Mouse (Mus musculus): ENCODE data around the gene Exoc2. TPM values are rescaled to one million over a fixed set of nuclear protein-coding genes. Genes with fewer than 3 reads are reported as not detected.

Gene Exoc2
- polyA plus RNA-seq, 1 experiment, result 0.41 TPM

DNA sequence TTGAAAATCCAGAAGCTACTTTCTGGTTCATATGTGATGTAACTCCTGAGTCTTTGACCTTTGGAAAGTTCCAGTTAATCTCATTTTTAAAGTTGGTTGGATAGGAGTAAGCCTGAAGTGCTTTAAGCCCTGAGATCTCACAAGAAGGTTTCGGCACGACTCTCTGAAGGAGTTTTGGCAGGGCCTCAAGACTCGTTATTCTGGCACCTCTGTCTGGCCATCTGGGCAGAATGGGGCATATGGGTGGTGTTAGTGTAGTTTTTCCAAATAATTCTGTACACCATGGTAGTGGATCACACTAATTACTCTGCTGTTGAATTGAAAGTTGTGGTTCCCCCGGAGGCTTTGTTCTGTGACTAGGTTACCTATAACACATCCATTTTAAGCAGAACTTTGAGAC, 4.3 kb upstream of the Exoc2 start:
- Histone ChIP-seq H3K4me3 (replicated peaks) (no peak overlapping the region), H3K9me3 (ENCODE audit: control insufficient read depth, low read length) (no peaks in the 10 kb centered on the region), H3K36me3 (ENCODE audit: control insufficient read depth) (no peaks in the 10 kb centered on the region), H3K4me1 (ENCODE audit: control insufficient read depth) (peaks cover 11% of the 10 kb centered on the region), H3K27me3 (ENCODE audit: control insufficient read depth) (peaks cover 20% of the 10 kb centered on the region)
- TF ChIP-seq TAL1 (IDR thresholded peaks at IDR 0.05; ENCODE audit: low read length) (no peak), GATA1 (IDR thresholded peaks at IDR 0.05; ENCODE audit: low read length) (no peak)

DNA sequence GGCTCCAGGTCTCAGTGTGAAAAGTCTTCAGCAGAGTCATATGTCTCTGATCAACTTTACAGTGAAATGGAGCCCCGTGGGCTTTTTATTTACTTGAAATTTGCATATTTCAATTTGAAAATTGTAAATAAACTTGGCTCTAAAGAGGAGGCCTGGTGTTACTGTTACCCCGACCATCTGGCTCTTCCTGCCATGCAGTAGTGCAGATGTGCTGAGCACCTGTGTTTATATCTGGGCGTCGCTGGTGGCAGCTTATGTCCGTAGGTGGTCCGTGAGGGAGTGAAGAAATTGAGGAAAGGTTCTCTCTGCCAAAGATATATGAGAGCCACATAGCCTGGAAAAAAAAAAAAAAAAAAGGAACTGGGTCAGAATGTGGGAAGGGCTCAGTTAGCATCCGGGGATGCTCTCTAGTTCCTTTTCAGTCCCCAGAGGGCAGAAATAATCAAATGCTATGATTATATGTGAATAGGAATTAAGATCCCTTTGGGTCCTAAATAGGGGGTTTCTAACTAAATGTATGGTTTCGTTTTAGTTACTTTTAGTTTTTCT, 2.7 kb upstream of the Exoc2 start:
- H3K36me3 ChIP-seq (ENCODE audit: control insufficient read depth), result no peaks in the 10 kb centered on the region
- peaks cover 21% of the 10 kb centered on the region for H3K4me1 ChIP-seq (ENCODE audit: control insufficient read depth)
- peaks cover 15% of the 10 kb centered on the region for H3K27me3 ChIP-seq (ENCODE audit: control insufficient read depth)
- no peak overlapping the region for H3K4me3 ChIP-seq (replicated peaks)
- no peaks in the 10 kb centered on the region for H3K9me3 ChIP-seq (ENCODE audit: control insufficient read depth, low read length)
- TF ChIP-seq GATA1 (IDR thresholded peaks at IDR 0.05; ENCODE audit: low read length) (no peak), TAL1 (IDR thresholded peaks at IDR 0.05; ENCODE audit: low read length) (no peak)

DNA sequence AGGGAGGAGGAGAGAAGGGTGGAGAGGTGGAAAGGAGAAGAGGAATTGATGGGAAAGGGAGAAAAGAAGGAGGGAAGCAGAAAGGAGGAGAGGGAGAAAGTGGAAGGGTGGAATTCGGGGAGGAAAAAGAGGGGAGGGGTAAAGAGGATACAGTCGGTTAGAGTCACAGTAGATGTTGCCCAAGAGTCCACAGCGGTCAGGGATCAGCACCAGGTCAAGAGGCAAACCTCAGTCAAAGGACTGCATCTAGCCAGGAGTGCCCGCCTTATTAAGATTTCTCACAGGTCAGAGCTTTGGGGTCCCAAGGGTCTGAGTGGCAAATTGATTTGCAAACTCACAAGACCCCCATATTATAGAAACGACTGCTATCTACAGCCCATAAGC, 346 bp upstream of the Exoc2 start:
- TF ChIP-seq TAL1 (IDR thresholded peaks at IDR 0.05; ENCODE audit: low read length) (no peak), GATA1 (IDR thresholded peaks at IDR 0.05; ENCODE audit: low read length) (no peak)
- Histone ChIP-seq H3K9me3 (ENCODE audit: control insufficient read depth, low read length) (no peaks in the 10 kb centered on the region), H3K4me1 (ENCODE audit: control insufficient read depth) (peaks cover 40% of the 10 kb centered on the region), H3K4me3 (replicated peaks) (peak overlapping the region; percentile 89), H3K36me3 (ENCODE audit: control insufficient read depth) (peaks cover 6% of the 10 kb centered on the region; the same call in 1 of the 2 replicates), H3K27me3 (ENCODE audit: control insufficient read depth) (peaks cover 12% of the 10 kb centered on the region)

DNA sequence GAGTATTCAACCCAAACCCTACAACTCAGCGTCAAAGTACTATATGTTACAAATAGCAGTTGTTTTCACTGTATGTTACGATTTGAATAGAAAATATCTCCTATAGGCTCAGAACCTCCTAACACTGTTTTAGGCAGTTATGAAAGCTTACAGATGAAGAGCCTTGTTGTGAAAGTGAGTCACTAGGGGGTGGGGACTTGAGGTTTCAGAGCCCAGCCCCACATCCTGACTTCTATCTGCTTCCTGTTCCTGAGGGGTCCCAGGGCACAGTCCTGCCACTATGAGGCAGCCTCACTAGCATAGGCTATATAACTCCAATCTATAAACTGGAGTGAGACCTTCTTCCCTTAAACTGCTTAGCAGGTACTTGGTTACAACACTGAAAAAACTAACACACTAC, 1.8 kb downstream of the Exoc2 start:
- H3K4me3 ChIP-seq (replicated peaks), result peak overlapping the region; percentile 31
- TF ChIP-seq GATA1 (IDR thresholded peaks at IDR 0.05; ENCODE audit: low read length) (no peak), TAL1 (IDR thresholded peaks at IDR 0.05; ENCODE audit: low read length) (no peak)

GRCm38 (mm10) chr13:30971047-30971446, 2.8 kb downstream of the Exoc2 start:
- Histone ChIP-seq H3K4me3 (replicated peaks) (no peak overlapping the region), H3K36me3 (ENCODE audit: control insufficient read depth) (peaks cover 16% of the 10 kb centered on the region), H3K27me3 (ENCODE audit: control insufficient read depth) (peaks cover 5% of the 10 kb centered on the region), H3K9me3 (ENCODE audit: control insufficient read depth, low read length) (no peaks in the 10 kb centered on the region), H3K4me1 (ENCODE audit: control insufficient read depth) (peaks cover 60% of the 10 kb centered on the region)
- TF ChIP-seq TAL1 (IDR thresholded peaks at IDR 0.05; ENCODE audit: low read length), result no peak
- no peak for TF ChIP-seq GATA1 (IDR thresholded peaks at IDR 0.05; ENCODE audit: low read length)

More for the DNA sequence above, 1.8 kb downstream of the Exoc2 start:
- Histone ChIP-seq H3K36me3 (ENCODE audit: control insufficient read depth) (peaks cover 13% of the 10 kb centered on the region), H3K27me3 (ENCODE audit: control insufficient read depth) (peaks cover 7% of the 10 kb centered on the region), H3K4me1 (ENCODE audit: control insufficient read depth) (peaks cover 54% of the 10 kb centered on the region), H3K9me3 (ENCODE audit: control insufficient read depth, low read length) (no peaks in the 10 kb centered on the region)

DNA sequence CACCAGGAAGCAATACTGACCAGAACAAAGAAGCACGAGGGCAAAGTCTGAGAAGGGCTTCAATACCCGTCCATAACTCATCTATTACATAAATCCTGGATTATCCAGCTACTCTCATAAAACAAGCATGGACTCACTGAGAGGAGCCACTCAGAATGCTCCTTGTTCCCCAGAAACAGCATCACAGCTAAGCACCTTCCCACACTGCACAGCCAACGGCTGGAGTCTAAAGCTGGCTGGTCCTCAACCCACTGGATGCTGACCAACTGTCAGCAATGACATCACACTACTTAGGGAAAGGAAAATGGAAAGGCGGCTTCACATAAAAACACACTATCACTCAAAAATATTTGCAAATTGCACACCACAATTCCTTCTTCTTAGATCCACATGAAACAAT, 5.6 kb downstream of the Exoc2 start:
- no peaks in the 10 kb centered on the region for H3K9me3 ChIP-seq (ENCODE audit: control insufficient read depth, low read length)
- peaks cover 27% of the 10 kb centered on the region for H3K36me3 ChIP-seq (ENCODE audit: control insufficient read depth)
- H3K27me3 ChIP-seq (ENCODE audit: control insufficient read depth), result no peaks in the 10 kb centered on the region
- peaks cover 58% of the 10 kb centered on the region for H3K4me1 ChIP-seq (ENCODE audit: control insufficient read depth)
- TF ChIP-seq GATA1 (IDR thresholded peaks at IDR 0.05; ENCODE audit: low read length) (no peak), TAL1 (IDR thresholded peaks at IDR 0.05; ENCODE audit: low read length) (no peak)
- H3K4me3 ChIP-seq (replicated peaks), result no peak overlapping the region

GRCm38 (mm10) chr13:30966507-30966911, 7.4 kb downstream of the Exoc2 start:
- no peak for TF ChIP-seq GATA1 (IDR thresholded peaks at IDR 0.05; ENCODE audit: low read length)
- TF ChIP-seq TAL1 (IDR thresholded peaks at IDR 0.05; ENCODE audit: low read length), result no peak
- Histone ChIP-seq H3K4me1 (ENCODE audit: control insufficient read depth) (peaks cover 63% of the 10 kb centered on the region), H3K4me3 (replicated peaks) (no peak overlapping the region)

GRCm38 (mm10) chr13:30961932-30962331, 12.0 kb downstream of the Exoc2 start:
- TF ChIP-seq TAL1 (IDR thresholded peaks at IDR 0.05; ENCODE audit: low read length) (no peak), GATA1 (IDR thresholded peaks at IDR 0.05; ENCODE audit: low read length) (no peak)
- Histone ChIP-seq H3K36me3 (ENCODE audit: control insufficient read depth) (peaks cover 50% of the 10 kb centered on the region), H3K27me3 (ENCODE audit: control insufficient read depth) (no peaks in the 10 kb centered on the region), H3K4me3 (replicated peaks) (no peak overlapping the region), H3K9me3 (ENCODE audit: control insufficient read depth, low read length) (no peaks in the 10 kb centered on the region), H3K4me1 (ENCODE audit: control insufficient read depth) (peaks cover 64% of the 10 kb centered on the region)

More at GRCm38 (mm10) chr13:30966507-30966911, 7.4 kb downstream of the Exoc2 start:
- H3K9me3 ChIP-seq (ENCODE audit: control insufficient read depth, low read length), result no peaks in the 10 kb centered on the region
- peaks cover 38% of the 10 kb centered on the region for H3K36me3 ChIP-seq (ENCODE audit: control insufficient read depth)
- H3K27me3 ChIP-seq (ENCODE audit: control insufficient read depth), result no peaks in the 10 kb centered on the region

- H3K9me3 ChIP-seq (ENCODE audit: control insufficient read depth, low read length), result no peaks in the 10 kb centered on the region
- H3K4me1 ChIP-seq (ENCODE audit: control insufficient read depth), result peaks cover 60% of the 10 kb centered on the region
- TF ChIP-seq TAL1 (IDR thresholded peaks at IDR 0.05; ENCODE audit: low read length), result 0 out of 3 replicates have a peak, but pooled peaks have one; percentile 18
- TF ChIP-seq GATA1 (IDR thresholded peaks at IDR 0.05; ENCODE audit: low read length), result peak; percentile 73
- peak overlapping the region; percentile 28 for H3K4me3 ChIP-seq (replicated peaks)
- H3K36me3 ChIP-seq (ENCODE audit: control insufficient read depth), result peaks cover 50% of the 10 kb centered on the region
- H3K27me3 ChIP-seq (ENCODE audit: control insufficient read depth), result no peaks in the 10 kb centered on the region
Observed at GRCm38 (mm10) chr13:30960714-30961113, 13.2 kb downstream of the Exoc2 start.

DNA sequence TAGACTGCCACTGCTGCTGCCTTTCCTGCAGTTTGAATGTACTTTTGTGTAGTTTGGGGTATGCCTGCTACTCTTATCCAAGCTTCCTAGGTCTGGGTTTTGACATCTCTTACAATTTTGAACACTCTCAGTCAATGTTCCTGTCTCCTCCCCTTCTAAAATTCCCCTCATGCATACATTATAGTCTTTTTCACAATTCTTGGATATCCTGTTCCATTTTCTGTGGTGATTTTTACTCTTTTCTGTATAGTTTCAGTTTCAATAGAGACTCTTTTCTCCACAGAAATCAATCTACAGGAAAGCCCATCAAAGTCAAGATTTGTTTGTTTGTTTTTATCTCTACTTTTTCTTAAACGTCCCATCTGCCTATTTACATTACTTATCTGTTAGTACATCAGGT, 20.3 kb downstream of the Exoc2 start:
- H3K4me1 ChIP-seq (ENCODE audit: control insufficient read depth), result peaks cover 22% of the 10 kb centered on the region
- peaks cover 24% of the 10 kb centered on the region for H3K36me3 ChIP-seq (ENCODE audit: control insufficient read depth)
- peaks cover 6% of the 10 kb centered on the region for H3K9me3 ChIP-seq (ENCODE audit: control insufficient read depth, low read length)
- no peak for TF ChIP-seq TAL1 (IDR thresholded peaks at IDR 0.05; ENCODE audit: low read length)
- H3K27me3 ChIP-seq (ENCODE audit: control insufficient read depth), result no peaks in the 10 kb centered on the region
- H3K4me3 ChIP-seq (replicated peaks), result no peak overlapping the region

All from erythroblast, embryonic 14.5 days (primary cell).